Mouse (Mus musculus) liver, adult 2 months (tissue): Measurements from ENCODE around the gene Skap2. TPM values are rescaled to one million over a fixed set of nuclear protein-coding genes. Genes with fewer than 3 reads are reported as not detected.

ENCODE experiments used
- DNase-seq: peaks from one replicate; pipeline ENCODE4 v3.0.0-alpha.2; 2011; ENCODE audit warnings: low read depth, low spot score; ENCODE audit errors: extremely low read depth
- H3K27ac ChIP-seq: fragments of 200-500 bp; replicated peaks from 2 replicates; pipeline ENCODE4 v1.5.1; 2012; ENCODE audit warnings: low read depth, mild to moderate bottlenecking, control low read depth, inconsistent platforms, low read length; ENCODE audit not compliant: insufficient read depth
- H3K27me3 ChIP-seq: fragments of 200-500 bp; 2 replicates; pipeline ENCODE4 v1.6.1; 2012; ENCODE audit warnings: mild to moderate bottlenecking, moderate library complexity, low read length, inconsistent platforms; ENCODE audit not compliant: control insufficient read depth, insufficient read depth
- H3K36me3 ChIP-seq: fragments of 200-500 bp; 2 replicates; pipeline ENCODE4 v1.6.1; 2012; ENCODE audit warnings: low read length, inconsistent platforms; ENCODE audit not compliant: control insufficient read depth, insufficient read depth
- H3K4me1 ChIP-seq: fragments of 200-500 bp; 2 replicates; pipeline ENCODE4 v1.6.1; 2011; ENCODE audit warnings: low read length; ENCODE audit not compliant: control insufficient read depth, insufficient read depth
- H3K4me3 ChIP-seq: fragments of 200-500 bp; 2 replicates; pipeline ENCODE4 v1.5.1; 2011; ENCODE audit warnings: low read depth, mild to moderate bottlenecking, control low read depth, low read length, moderate library complexity; ENCODE audit not compliant: insufficient read depth
- H3K79me2 ChIP-seq: fragments of 200-500 bp; 2 replicates; pipeline ENCODE4 v1.6.1; 2012; ENCODE audit warnings: inconsistent platforms, mild to moderate bottlenecking, low read length, moderate library complexity; ENCODE audit not compliant: control insufficient read depth, insufficient read depth
- H3K9ac ChIP-seq: fragments of 200-500 bp; 2 replicates; pipeline ENCODE4 v1.6.1; 2012; ENCODE audit warnings: low read depth, mild to moderate bottlenecking, control low read depth, inconsistent platforms, low read length
- CTCF ChIP-seq: fragments of 200-500 bp; IDR thresholded peaks from 2 replicates; pipeline ENCODE4 v1.5.1; 2011; ENCODE audit warnings: low read depth, low read length, control low read depth
- POLR2A ChIP-seq: fragments of 200-500 bp; IDR thresholded peaks from 2 replicates; pipeline ENCODE4 v1.6.1; 2011; ENCODE audit warnings: low read length, control low read depth; ENCODE audit not compliant: insufficient read depth; ENCODE audit errors: extremely low read depth
- WGBS: fragments of 180-500 bp; shearing (Covaris S2); methylation state at CpG from one replicate; pipeline ENCODE4 v1.1.7; 2018; 5-methylcytosine and 5-hydroxymethylcytosine counted together
- polyA plus RNA-seq: library from polyadenylated mRNA; depleted of rRNA; stranded (reverse); fragments of >200 nt; gene quantifications from 2 replicates; pipeline ENCODE4 v1.2.3, GENCODE M21; 2012
- total RNA-seq: library from RNA; depleted of rRNA; stranded (reverse); fragments of >200 nt; gene quantifications from 2 replicates; pipeline ENCODE4 v1.2.3, GENCODE M21; 2014

The Skap2 gene
- total and polyA plus RNA-seq, 2 experiments: 4.0 to 15.6 TPM

DNA sequence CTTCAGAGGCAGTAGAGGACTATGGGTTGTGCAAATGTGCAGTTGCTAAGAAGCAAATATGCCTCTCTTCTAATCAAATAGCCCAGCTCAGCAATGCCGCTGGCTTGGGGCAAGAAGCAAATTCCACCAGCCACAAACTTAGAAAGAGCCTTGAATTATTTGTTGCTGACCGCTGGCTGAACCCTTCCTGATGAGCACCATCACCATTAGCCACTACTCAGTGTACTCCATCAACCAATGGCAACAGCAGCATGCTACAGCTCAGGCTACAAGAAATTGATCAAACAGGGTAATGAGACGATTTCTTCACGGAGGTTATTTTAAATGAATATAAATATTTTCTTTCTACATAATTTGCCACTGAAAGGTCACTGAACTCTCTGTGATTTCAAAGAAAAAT lies 36.6 kb downstream of the Skap2 start:
- TF ChIP-seq CTCF (no peak), POLR2A (no peak)
- WGBS: 78% methylated on average over 4 of the region's 4 CpGs
- H3K9ac ChIP-seq: no peak overlapping the region

DNA sequence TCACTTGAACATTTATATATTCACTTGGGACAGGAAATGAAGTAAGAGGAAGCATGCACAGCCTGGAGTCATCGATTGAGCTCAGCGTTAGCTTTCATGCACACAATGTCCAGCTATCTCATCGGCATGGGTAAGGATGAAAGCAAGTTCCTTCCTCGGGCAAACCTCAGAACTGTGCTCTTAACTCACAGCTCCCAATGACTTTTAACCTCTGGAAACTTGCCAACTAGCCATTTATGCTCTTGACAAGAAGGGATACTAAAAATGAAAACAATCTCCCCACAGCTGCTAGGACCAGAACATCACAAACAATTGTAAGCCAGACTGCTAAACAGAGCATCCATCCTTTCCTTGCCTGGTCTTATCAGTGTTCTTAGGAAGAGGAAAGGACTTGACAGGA lies 53.4 kb downstream of the Skap2 start:
- Histone ChIP-seq H3K4me1 (no peaks in the 10 kb centered on the region; the same call in 1 of the 2 replicates), H3K79me2 (no peaks in the 10 kb centered on the region), H3K27ac (no peak overlapping the region), H3K27me3 (no peaks in the 10 kb centered on the region), H3K36me3 (no peaks in the 10 kb centered on the region), H3K4me3 (no peak overlapping the region), H3K9ac (no peak overlapping the region)
- DNase-seq: peak; percentile 53
- 62% methylated on average over 4 of the region's 4 CpGs for WGBS
- no peak for TF ChIP-seq CTCF
- TF ChIP-seq POLR2A: no peak

More for the DNA sequence above, 36.6 kb downstream of the Skap2 start:
- no peaks in the 10 kb centered on the region for H3K79me2 ChIP-seq
- no peaks in the 10 kb centered on the region for H3K27me3 ChIP-seq
- H3K27ac ChIP-seq: no peak overlapping the region
- H3K36me3 ChIP-seq: no peaks in the 10 kb centered on the region
- no peak overlapping the region for H3K4me3 ChIP-seq
- peaks cover 5% of the 10 kb centered on the region; the same call in 1 of the 2 replicates for H3K4me1 ChIP-seq
- DNase-seq: no peak

GRCm38 (mm10) chr6:51956048-51956792 lies 56.1 kb downstream of the Skap2 start:
- peak; percentile 63 for DNase-seq
- Histone ChIP-seq H3K27me3 (no peaks in the 10 kb centered on the region), H3K4me3 (no peak overlapping the region), H3K36me3 (no peaks in the 10 kb centered on the region), H3K79me2 (no peaks in the 10 kb centered on the region), H3K9ac (no peak overlapping the region), H3K4me1 (no peaks in the 10 kb centered on the region; the same call in 1 of the 2 replicates), H3K27ac (no peak overlapping the region)
- TF ChIP-seq CTCF: no peak
- TF ChIP-seq POLR2A: no peak
- 22% methylated on average over 4 of the region's 4 CpGs for WGBS

GRCm38 (mm10) chr6:51947661-51948060 lies 64.7 kb downstream of the Skap2 start:
- DNase-seq: no peak
- TF ChIP-seq CTCF (no peak), POLR2A (no peak)
- Histone ChIP-seq H3K36me3 (no peaks in the 10 kb centered on the region), H3K27ac (no peak overlapping the region), H3K27me3 (no peaks in the 10 kb centered on the region), H3K9ac (no peak overlapping the region), H3K4me1 (no peaks in the 10 kb centered on the region), H3K4me3 (no peak overlapping the region), H3K79me2 (0 out of 2 replicates have a peak, but pooled peaks cover 3% of the 10 kb centered on the region)

DNA sequence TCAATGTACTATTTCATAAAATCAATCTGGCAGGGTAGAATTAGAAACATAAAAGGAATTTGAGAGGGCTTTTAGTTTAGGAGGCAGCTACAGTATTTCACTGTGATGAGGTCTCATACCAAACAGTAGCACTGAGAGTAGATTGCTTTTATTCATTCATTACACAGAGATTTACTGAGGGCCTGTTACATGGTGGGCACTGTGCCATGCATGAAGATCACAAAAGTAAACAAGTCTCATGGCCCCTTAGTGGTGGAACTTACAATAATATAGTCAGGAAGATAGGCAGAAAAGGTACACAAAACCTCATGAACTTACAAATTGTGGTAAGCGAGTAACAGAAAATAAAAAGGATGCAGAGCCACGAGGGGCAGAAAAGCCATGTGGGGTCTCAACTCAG lies 67.4 kb downstream of the Skap2 start:
- Histone ChIP-seq H3K27ac (no peak overlapping the region), H3K36me3 (no peaks in the 10 kb centered on the region), H3K27me3 (no peaks in the 10 kb centered on the region), H3K79me2 (peaks cover 3% of the 10 kb centered on the region; the same call in 1 of the 2 replicates), H3K4me1 (no peaks in the 10 kb centered on the region), H3K4me3 (no peak overlapping the region), H3K9ac (no peak overlapping the region)
- DNase-seq: no peak
- TF ChIP-seq CTCF (no peak), POLR2A (no peak)
- 98% methylated on average over 2 of the region's 2 CpGs for WGBS

DNA sequence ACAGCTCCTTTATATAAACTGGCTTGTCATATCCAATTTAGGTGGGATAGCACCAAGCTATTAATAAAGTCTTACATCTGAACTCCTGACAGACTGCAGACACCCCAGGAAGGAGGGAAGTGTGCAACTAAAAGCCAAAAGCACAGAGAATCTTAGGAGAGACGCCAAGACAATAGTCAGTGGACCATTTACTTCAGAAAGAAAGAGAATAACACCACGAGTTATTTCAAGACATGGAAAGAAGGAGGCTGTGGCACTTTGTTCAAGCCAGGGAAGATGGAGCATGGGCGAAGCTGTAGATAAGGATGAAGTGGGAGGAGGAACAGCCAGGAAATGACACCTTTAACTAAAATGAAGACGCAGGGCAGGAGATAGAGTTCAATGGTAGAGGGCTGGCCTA lies 78.4 kb downstream of the Skap2 start:
- no peak overlapping the region for H3K27ac ChIP-seq
- no peak for DNase-seq
- WGBS: 70% methylated on average over 4 of the region's 4 CpGs
- H3K79me2 ChIP-seq: no peaks in the 10 kb centered on the region
- no peaks in the 10 kb centered on the region for H3K27me3 ChIP-seq
- no peaks in the 10 kb centered on the region for H3K4me1 ChIP-seq
- H3K36me3 ChIP-seq: no peaks in the 10 kb centered on the region
- no peak overlapping the region for H3K9ac ChIP-seq
- no peak overlapping the region for H3K4me3 ChIP-seq
- no peak for TF ChIP-seq POLR2A
- no peak for TF ChIP-seq CTCF
